Mouse (Mus musculus) kidney, postnatal 4 days (tissue): ENCODE measurements around the gene Hspe1.
A peak's percentile ranks its signal among the peaks of the same experiment; 100 is the strongest.
"Not testable (repeated sequence)": the region's sequence is repeated elsewhere in the genome, so short reads cannot be mapped to it uniquely, and the experiment has no call there.

ENCODE experiments used
- DNase-seq, 2 experiments: peaks; one replicate each; pipeline ENCODE4 v3.0.0; 2021; ENCODE audit warnings: mixed read lengths in 2 of 2

The Hspe1 gene

DNA sequence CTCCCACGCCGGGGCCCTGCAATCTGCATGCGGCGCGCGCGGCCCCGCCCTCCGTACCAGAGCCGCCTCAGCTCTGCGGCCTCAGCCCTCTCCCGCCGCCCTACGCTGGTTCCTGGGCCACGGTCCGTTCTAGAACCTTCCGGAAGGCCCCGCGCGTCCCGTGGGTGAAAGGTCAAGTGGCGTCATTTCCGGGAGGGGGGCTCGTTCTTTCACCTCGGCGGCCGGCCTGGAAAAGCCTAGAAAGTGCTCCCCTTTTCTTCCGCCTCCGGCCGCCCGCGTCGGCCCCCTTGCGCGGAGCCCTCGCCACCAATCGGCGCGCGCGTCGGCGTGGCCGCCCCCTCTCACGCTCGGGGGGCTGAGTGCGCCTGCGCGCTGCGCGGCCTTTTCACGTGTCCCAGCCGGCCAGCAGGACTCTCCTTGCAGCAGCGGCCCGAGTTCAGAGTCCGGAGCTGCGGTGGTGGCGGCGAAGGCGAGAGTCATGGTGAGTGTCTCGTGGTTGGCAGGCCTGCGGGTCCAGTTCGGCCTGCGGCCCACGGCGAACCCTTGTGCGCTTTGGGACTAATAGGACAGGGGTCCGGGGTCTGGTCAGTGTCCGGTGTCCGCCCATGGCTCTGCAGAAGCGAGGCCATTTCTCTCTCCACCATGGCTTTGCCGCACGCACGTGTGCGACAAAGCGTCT, at the start of gene Hspe1, which contains the start of gene Hspd1:
Gene Hspe1, plus strand, starts transcription at position 201 of the 679 bp plus-strand sequence.
Gene Hspd1, minus strand, starts transcription at position 312 of the 679 bp plus-strand sequence.
- peak; percentile 99 to 100 for DNase-seq

DNA sequence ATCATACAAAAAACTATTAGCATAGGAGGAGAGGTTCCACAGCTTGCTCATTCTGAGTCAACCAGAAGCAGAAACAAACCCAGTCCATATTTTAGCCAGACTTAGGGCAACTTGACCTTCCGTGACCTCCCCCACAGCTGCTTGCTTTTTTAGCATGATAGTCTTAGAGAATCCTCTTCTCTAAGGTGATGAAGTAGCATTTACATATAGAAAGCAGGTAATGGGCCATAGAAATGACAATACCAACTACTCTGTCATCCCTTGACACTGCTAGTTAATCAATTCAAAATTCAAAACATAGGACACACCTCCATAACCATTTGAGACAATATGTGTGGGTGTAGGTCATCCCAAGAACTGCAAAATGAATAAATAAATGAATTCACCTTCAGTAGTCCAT, 48.0 kb upstream of the Hspe1 start:
- DNase-seq = no peak

DNA sequence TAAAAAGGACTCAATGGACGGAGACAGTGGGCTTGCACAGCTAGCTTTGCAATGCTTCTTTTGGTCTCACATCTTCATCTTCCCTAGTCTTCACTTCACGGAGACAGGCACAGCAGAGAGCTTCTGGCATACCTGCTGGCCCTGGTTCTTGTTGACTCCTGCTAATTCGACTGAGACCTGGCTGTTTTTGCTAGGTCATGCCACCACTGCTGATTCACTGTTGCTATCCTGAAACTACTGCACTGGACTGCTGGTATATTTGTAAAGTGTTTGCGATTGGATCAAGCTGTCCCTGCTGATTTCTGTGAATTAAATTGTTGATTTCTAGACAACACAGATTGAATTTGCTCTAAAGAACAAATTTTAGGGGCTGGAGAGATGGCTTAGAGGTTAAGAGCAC, 46.2 kb upstream of the Hspe1 start:
- no peak for DNase-seq

DNA sequence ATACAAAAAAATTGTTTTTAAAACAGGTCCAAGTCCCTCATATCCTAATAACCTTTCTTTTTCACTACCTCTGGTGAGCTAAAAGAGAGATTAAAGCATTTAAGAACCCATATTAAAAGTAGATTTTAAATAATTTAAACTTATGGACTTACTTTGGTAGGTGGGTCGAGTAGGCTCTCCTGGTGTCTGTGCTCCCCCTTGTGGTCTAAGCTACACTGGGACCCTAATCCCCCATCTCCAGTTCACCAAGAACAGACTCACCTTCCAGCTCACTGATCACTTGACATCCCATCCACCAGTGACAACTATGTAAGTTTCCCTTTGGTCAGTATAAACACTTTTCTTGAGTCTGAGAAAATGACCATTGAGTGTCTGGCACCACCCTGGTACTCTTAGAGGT, 45.7 kb upstream of the Hspe1 start:
- no peak for DNase-seq

DNA sequence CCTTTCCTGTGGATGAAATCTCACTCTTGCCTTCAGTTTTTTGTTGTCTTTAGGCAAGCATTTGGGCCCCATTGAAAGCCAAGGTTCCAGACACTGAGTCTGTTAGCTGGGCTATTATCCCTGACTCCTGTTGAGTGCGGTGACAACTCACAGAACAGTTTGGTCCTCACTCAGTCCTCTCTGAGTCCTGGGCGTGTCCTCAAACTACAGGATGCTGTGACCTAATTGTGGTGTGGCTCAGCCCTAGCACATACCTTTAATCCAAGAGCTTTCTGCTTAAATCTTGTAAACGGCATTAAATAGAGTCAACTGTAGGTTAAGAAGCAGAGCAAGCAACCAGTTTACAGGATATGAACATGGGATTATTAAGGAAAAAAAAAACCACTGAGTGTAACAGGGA, 44.8 kb upstream of the Hspe1 start:
- DNase-seq = no peak

DNA sequence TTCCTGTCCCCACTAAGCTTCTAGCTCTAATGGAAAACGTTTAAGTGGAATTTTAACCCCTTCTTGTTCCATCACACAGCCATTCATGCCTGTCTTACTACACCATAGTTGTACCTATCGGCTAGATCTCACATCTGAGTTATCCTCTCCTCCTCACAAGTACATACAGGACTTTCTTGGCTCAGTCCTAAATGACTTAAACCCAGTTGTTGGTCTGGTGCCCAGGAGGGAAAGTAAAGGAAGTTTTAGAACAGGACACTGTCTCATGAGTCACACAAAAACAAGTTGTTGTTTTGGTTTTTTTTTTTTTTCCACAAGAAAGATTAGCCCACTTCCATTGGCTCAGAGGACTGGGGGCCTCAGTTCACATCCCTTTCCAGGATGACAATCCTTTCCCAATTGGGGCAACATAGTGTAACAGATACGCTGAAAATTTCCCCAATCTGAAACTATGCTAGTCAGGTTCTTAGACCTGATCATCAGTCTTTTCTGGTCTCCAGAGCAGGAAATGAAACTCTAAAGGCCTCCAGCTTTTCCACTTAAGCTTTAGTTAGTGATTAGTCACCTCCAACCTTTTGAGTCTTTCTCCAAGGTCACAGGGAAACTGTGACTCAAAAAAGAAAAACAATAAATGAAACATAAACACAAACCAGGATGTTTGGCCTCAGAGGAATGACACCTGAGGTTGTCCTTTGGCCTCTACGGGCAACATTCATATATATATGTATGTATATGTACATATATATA, 38.9 kb upstream of the Hspe1 start:
- no peak for DNase-seq

DNA sequence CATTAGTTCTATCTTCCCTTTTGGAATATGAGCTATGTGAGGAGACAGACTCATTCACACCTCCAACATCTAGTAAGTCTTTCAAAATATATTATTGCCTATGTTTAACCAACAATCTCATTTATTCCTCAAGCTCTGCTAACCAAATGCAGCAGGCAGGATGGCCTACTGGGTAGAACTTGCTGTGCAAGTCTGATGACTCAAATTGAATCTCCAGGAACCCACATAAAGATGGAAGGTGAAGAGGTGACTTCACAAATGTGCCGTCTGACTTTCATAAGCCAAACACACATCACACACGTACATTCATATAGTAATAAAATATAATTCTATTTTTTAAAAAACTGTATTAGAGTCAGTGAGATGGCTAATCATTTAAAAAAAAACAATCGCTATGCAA, 36.3 kb upstream of the Hspe1 start:
- DNase-seq = no peak

DNA sequence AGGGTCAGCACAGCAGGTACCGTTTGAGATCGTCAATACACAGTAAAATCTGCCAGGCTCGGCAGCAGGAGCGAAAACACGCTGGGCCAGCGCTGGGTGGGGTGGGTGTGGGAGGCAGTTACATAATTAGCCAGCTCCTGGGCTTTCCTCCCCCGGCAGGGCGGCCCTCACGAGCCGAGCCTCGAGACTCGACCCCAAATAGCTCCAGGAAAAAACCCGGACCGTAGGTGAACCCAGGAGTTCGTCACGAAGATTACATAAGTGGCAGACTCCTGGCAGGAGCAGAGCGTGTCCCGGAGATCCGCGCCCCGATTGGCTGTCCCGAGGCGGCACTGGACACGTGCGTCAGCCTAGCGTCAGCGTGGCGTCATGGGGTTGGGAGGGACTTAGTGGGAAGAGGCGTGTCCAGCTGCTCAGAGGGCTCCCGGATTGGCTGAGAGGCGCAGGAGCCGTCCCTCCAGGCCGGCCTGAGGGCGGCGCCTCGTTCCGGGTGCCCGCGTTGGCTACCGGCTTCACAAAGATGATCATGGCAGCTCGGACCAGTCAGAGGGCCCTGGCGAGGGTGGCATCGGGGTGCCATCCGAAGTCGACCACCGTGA, 35.5 kb upstream of the Hspe1 start, which contains the start of gene Coq10b:
Gene Coq10b, plus strand, starts transcription at position 416 of the 599 bp plus-strand sequence.
- peak; percentile 99 for DNase-seq

DNA sequence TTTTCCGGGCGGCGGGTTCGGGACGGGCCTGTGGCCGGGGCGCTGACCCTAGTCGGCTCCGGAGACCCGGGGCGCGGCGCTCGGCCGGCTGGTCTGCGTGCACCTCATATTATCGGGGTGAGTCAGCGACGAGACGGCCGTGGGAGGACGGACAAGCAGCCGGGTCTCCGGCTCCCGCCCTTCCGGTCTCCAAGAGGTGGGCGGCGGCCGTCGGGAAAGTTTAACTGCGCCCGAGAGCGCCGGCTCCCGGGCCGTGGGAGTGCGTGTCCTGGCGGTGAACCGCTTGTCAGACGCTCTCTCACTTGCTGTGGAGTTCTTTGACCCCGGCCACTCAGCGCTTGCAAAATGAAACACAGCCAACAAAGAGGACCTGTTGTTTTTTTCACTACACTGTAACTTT, 34.9 kb upstream of the Hspe1 start:
- DNase-seq = peak; percentile 77 to 88

DNA sequence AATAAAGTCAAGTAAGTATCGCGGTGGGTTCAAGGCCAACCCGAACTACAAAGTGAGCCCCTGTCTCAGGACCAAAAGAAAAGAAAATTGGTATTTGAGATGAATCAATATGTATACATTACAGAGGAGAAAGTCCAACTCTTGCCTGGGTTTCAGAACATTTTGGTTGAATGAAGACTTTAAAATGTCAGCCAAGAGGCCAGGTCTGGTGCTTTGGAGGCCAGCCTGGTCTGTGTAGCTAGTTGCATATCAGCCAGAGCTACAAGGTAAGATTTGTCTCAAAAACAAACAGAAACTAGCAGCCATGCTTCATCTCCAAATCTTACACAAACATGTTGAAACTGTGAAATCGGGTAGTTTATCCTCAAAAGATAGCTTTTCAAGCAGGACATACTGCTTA, 34.3 kb upstream of the Hspe1 start:
- DNase-seq = no peak

DNA sequence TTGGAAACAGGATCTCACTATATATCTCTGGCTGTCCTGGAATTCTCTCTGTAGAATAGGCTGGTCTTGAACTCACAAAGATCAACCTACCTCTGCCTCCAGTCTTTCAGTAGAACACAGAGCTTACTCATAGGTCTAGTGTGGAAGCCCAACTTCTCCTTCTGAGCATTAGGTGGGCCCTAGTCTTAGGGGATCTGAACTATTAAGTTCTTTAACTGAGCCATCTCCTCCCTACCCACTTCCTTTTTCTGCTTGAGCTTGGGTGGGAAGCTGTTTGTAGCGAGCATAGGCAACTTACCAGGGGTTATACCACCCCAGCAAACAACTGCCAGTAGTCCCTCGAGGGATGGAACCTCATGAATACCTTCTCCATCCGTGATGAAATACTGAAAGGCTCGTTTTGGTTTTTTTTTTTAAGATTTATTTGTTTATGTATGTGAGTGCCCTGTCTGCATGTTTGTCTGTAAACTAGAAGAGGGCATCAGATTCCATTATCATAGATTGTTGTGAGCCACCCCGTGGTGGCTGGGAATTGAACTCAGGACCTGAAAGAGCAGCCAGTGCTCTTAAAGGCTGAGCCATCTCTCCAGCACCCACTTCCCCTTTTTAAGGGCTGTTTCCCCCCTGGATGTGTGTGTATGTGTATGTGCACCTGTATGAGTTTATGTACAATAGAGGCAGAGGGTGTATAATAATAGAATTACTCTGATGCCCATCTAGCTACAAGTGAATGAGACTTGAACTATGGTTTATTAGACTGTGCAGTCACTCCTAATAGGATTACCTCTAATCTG, 32.4 kb upstream of the Hspe1 start:
- no peak for DNase-seq

DNA sequence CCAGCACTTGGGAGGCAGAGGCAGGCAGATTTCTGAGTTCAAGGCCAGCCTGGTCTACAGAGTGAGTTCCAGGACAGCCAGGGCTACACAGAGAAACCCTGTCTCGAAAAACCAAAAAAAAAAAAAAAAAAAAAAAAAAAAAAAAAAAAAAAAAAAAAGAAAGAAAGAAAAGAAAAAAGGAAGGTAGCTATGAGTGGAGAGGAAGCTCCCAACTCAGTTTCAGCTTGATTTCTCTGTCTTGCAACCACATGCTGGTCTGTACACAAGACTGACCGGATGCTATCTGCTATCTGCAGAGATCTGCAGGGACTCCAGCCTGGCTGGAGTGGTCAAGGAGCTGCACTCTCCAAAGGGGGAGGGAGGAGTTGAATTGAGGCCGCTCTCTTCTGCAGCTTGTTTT, 29.5 kb upstream of the Hspe1 start:
- not testable (repeated sequence) for DNase-seq

DNA sequence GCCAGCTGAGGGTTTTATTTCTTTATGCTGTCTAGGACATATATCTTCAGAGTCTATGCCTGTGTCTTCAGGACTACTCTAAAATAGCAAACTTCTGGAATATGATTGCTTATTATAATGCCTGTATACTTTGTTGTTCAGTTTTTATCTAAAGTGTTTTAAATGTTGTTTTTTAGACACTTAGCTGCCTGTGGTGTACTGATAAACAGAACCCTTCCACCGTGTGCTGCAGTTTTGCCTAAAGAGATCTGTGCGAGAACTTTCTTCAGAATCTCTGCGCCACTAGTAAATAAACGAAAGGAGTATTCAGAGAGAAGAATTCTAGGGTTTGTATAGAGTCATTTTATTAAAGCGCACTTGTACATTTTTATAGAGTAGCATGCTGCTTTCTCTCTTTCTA, 26.8 kb upstream of the Hspe1 start:
- DNase-seq = no peak

DNA sequence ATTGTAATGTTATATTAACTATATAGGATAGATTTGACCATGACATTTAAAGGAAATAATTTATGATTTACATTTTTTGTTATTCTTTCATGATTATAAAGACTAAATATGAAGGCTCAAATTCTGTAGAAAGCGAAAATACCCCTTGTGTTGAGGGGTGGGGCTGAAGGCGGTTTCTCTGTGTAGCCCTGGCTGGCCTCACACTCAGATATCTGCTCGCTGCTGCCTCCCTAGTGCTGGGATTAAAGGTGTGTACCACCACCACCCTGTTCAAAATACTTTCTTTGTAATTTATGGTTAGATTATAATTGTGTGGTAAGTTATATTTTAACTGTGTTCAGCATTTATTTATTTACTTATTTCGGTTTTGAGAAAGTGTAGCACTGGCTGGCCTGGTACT, 26.2 kb upstream of the Hspe1 start:
- DNase-seq = no peak

DNA sequence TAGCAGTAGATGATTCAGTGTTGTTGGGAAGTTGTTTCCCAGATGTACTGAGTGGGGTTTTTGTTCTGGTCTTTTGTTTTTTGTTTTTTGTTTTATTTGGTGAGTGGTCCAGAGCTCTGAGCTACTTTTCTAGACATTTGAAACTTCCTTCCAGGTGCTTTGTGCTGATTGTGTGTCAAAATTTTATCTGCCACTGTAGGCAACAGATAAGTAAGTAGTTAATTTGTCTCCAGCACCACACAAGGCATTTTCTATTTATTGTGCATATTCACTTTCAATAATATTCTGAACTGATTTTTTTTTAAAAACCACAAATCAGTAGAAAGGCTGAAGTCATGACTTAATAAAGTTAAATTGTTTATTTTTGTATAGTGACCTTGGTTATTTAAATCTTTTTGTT, 15.6 kb upstream of the Hspe1 start:
- not testable (repeated sequence) for DNase-seq

DNA sequence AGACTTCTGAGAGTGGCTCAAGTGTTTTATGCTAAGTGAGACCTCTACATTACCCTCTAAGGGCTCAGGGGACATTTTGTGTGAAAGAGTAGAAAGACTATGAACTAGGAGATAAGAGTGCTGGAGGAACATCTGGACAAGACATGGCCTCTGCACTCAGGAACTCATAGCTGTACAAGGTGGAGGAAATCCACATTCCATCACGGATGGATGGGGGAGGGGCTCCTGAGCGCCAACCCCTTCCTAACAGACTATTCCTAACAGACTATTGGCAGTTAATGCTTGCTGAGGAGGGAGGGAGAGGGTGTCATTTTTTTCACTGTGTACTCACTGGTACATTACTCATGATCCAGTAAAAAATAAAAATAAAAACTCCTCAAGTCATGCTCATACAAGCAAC, 13.2 kb upstream of the Hspe1 start:
- peak; percentile 33 to 35 for DNase-seq

DNA sequence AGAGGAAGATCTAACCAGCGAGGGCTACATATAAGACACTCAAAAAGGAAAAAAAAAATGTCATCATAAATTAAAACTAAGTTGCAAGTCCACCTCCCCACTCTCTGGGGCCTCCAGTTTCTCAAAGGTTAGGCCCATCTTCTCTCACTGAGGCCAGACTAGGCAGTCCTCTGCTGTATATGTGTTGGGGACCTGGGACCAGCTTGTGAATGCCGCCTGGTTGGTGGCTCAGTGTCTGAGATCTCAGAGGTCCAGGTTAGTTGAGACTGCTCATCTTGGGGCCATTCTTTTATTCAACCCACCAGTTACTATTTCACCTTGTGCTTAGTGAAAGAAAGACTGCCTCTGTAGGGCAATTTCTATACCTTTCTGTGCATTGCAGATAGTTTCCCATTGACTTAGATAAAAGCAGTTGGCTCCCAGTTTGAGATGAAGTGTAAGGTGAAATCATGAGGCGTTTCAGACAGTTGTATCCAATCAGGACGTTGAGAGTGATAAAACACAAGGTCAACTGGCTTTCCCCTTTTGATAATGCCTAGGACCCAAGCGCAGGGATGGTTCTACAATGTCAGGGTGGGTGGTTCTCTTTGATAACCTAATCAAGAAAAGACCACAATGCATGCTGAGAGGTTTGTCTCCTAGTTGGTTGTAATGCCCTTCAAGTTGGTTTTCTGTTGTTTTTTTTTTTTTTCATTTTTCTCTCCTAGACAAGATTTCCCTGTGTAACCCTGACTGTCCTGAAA, 12.1 kb upstream of the Hspe1 start:
- DNase-seq = no peak

DNA sequence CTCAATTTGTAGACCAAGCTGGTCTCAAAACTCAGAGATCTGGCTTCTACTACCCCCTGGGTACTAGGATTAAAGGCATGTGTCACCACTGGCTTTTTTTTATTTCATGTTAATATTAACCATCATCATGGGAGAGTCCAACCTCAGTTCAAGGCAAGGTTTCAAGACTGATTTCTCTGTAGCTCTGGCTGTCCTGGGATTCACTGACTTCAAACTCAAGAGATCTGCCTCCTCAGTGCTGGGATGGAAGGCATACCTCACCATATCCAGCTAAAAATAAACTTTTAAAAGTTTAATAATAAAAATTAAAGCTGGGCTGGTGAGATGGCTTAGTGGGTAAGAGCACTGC, 11.6 kb upstream of the Hspe1 start:
- DNase-seq = no peak

DNA sequence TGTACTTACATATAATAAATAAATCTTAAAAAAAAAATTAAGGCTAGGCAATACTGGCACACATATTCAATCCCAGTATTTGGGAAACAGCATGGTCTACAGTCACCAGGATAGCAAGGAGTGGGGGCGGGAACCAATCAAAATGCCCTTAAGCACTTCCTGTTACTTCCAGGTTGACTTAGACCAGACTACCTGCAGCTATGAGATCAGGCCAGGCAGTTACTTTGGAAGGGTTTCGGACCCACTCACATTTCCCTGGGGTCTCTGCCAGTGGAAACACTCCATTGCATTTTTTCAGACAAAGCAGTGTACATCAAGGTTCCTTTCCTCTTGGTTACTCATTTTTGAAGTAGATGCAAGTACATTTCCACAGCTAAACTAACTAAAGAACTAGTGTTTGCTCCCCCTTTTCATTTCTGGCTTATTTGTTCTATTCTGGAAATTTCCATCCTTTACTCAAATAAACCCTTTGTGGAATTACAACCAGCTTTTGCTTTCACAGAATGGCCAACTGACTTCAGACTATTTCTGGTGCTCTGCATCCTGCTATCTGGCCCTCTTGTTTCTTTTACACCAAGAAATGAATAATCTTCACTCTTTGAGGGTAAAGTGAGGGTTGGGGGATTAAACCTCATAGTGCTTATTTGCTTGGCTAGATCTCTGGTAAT, 10.9 kb upstream of the Hspe1 start:
- DNase-seq = peak in 1 of 2 experiments; percentile 11

DNA sequence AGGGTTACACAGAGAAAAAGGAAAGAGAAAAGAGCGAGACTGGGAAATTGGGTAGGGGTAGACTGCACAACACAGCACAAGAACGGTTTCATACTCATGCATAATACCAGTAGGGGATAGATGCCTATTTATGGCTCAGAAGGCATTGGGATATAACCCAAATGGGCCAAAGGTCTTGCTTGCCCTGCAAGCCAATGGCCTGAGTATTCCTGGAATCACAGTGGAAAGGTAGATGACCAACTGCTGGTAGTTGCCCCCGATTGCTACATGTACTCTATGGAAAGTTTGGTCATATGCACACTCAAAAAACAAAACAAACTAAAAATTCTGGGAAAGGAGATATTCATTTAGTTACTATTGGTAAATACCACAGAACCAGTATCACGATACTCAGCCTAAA, 8.3 kb upstream of the Hspe1 start:
- no peak for DNase-seq

DNA sequence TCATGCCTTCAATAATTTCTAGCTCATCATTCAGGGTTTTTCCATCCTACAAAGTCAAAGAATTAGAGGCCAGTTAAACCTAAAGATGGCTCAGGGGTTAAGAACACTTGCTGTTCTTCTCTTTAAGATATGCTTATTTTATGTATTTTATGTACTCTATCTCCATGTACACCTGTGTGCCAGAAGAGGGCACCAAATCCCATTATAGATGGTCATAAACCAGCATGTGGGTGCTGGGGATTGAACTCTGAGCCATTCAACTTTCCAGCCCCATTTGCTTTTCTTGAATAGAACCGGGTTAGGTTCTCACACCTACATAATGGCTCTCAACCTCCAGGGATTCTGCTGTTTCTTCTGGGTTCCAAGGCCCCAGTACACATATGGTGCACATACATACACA, 5.8 kb upstream of the Hspe1 start:
- no peak for DNase-seq

DNA sequence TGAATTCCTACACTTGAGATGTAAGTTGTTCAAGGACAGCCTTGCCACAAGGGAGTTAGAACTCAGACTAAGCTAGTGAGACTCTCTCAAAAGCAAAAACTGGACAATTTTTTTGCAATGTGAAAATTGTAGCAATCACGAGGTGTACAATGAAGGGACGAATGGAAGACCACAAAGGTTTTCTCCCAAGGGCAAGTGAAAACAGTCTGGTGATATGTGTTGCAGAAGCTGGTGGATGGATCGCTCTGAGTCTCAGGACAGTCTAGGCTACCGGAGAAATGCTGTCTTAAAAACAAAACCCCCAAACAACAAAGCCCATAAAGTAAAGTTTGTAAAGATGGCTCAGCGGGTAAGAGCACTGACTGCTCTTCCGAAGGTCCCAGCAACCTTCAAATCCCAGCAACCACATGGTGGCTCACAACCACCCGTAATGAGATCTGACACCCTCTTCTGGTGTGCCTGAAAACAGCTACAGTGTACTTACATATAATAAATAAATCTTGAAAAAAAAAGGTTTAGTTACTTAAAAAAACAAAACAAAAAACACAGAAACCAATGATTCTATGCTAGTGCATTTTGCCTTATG, 2.1 kb upstream of the Hspe1 start:
- no peak for DNase-seq
